Mouse (Mus musculus) kidney, adult 2 months (tissue): ENCODE measurements around the gene Mier1.

ENCODE experiments used
- CTCF ChIP-seq: fragments of 200-500 bp; conservative IDR thresholded peaks from 2 replicates; pipeline ENCODE4 v1.5.1; 2011; ENCODE audit warnings: low read depth, mild to moderate bottlenecking, control low read depth, low read length, moderate library complexity, mixed read lengths; ENCODE audit not compliant: insufficient read depth, insufficient read length
- POLR2A ChIP-seq: fragments of 200-500 bp; IDR thresholded peaks from one replicate; pipeline ENCODE4 v1.6.1; 2011; ENCODE audit warnings: low read depth, low read length, control low read depth

- TF ChIP-seq CTCF (no peak), POLR2A (no peak)
Observed at GRCm38 (mm10) chr4:103095921-103096320, 18.3 kb upstream of the Mier1 start.
